Mouse (Mus musculus): Measurements from ENCODE around the gene Gm10570.

The Gm10570 gene

GRCm38 (mm10) chr4:130273698-130274345 is 34.7 kb downstream of the Gm10570 start:
- peak; percentile 92 for DNase-seq (ENCODE audit: low read depth, low spot score)

- peak; percentile 27 for DNase-seq (ENCODE audit: low read depth, low spot score)
These were observed 37.7 kb downstream of the Gm10570 start for GRCm38 (mm10) chr4:130270611-130271347.

- DNase-seq (ENCODE audit: low read depth, low spot score) = peak; percentile 13
These were observed 38.4 kb downstream of the Gm10570 start for GRCm38 (mm10) chr4:130270089-130270488.

GRCm38 (mm10) chr4:130268736-130269135 is 39.7 kb downstream of the Gm10570 start:
- no peak for DNase-seq (ENCODE audit: low read depth, low spot score)

- no peak for DNase-seq (ENCODE audit: low read depth, low spot score)
These were observed 41.4 kb downstream of the Gm10570 start for GRCm38 (mm10) chr4:130267069-130267468.

- no peak for DNase-seq (ENCODE audit: low read depth, low spot score)
These were observed 41.9 kb downstream of the Gm10570 start for GRCm38 (mm10) chr4:130266601-130267000.

- peak; percentile 20 for DNase-seq (ENCODE audit: low read depth, low spot score)
These were observed 43.6 kb downstream of the Gm10570 start for GRCm38 (mm10) chr4:130264698-130265349.

- no peak for DNase-seq (ENCODE audit: low read depth, low spot score)
These were observed 44.3 kb downstream of the Gm10570 start for GRCm38 (mm10) chr4:130264131-130264530.

GRCm38 (mm10) chr4:130260406-130260805 is 48.1 kb downstream of the Gm10570 start:
- DNase-seq (ENCODE audit: low read depth, low spot score) = peak; percentile 35
